Mouse (Mus musculus) testis, postnatal 14 days (tissue): ENCODE measurements around the gene Armc6.
"Not testable (repeated sequence)": the region's sequence is repeated elsewhere in the genome, so short reads cannot be mapped to it uniquely, and the experiment has no call there.

Experiments used
- DNase-seq: peaks from one replicate; pipeline ENCODE4 v3.0.0; 2021; ENCODE audit warnings: low spot score

The Armc6 gene

GRCm38 (mm10) chr8:70230837-70231236 is 3.4 kb downstream of the Armc6 start:
- no peak for DNase-seq

GRCm38 (mm10) chr8:70227997-70228396 is 6.3 kb downstream of the Armc6 start:
- no peak for DNase-seq

GRCm38 (mm10) chr8:70223341-70223740 is 10.9 kb downstream of the Armc6 start:
- DNase-seq, result no peak

- DNase-seq, result no peak
Observed at GRCm38 (mm10) chr8:70222041-70222440, 12.2 kb downstream of the Armc6 start.

GRCm38 (mm10) chr8:70220911-70221310 is 13.4 kb downstream of the Armc6 start:
- DNase-seq, result no peak

GRCm38 (mm10) chr8:70220236-70220840 is 13.9 kb downstream of the Armc6 start:
- DNase-seq, result peak; percentile 56

GRCm38 (mm10) chr8:70219107-70219684 is 15.1 kb downstream of the Armc6 start:
- no peak for DNase-seq

- no peak for DNase-seq
Observed at GRCm38 (mm10) chr8:70217441-70217840, 16.8 kb downstream of the Armc6 start.

- DNase-seq, result peak; percentile 47
Observed at GRCm38 (mm10) chr8:70216566-70216965, 17.7 kb downstream of the Armc6 start.

- not testable (repeated sequence) for DNase-seq
Observed at GRCm38 (mm10) chr8:70216161-70216560, 18.1 kb downstream of the Armc6 start.

GRCm38 (mm10) chr8:70215092-70215491 is 19.2 kb downstream of the Armc6 start:
- no peak for DNase-seq

GRCm38 (mm10) chr8:70214411-70214810 is 19.9 kb downstream of the Armc6 start:
- DNase-seq, result no peak

- peak; percentile 99 for DNase-seq
Observed at GRCm38 (mm10) chr8:70212112-70213055, 21.9 kb downstream of the Armc6 start, which contains the start of gene Slc25a42. Slc25a42 (minus strand) TSS chr8:70212305.

GRCm38 (mm10) chr8:70211726-70212111 is 22.5 kb downstream of the Armc6 start:
- DNase-seq, result peak; percentile 71

GRCm38 (mm10) chr8:70211275-70211674 is 23.0 kb downstream of the Armc6 start:
- DNase-seq, result no peak

- DNase-seq, result no peak
Observed at GRCm38 (mm10) chr8:70210538-70210937, 23.7 kb downstream of the Armc6 start.

GRCm38 (mm10) chr8:70208130-70208529 is 26.1 kb downstream of the Armc6 start:
- DNase-seq, result no peak

- DNase-seq, result no peak
Observed at GRCm38 (mm10) chr8:70204757-70205156, 29.5 kb downstream of the Armc6 start.

- no peak for DNase-seq
Observed at GRCm38 (mm10) chr8:70203072-70203471, 31.2 kb downstream of the Armc6 start.

- DNase-seq, result no peak
Observed at GRCm38 (mm10) chr8:70201417-70201816, 32.8 kb downstream of the Armc6 start.

GRCm38 (mm10) chr8:70200098-70200681 is 34.1 kb downstream of the Armc6 start:
- no peak for DNase-seq

- no peak for DNase-seq
Observed at GRCm38 (mm10) chr8:70197603-70198002, 36.7 kb downstream of the Armc6 start.
